Mouse (Mus musculus): ENCODE results near the gene Nab1. TPM values are rescaled to one million over a fixed set of nuclear protein-coding genes. Genes with fewer than 3 reads are reported as not detected.

The Nab1 gene
- polyA plus RNA-seq, 1 experiment: 8.8 TPM

DNA sequence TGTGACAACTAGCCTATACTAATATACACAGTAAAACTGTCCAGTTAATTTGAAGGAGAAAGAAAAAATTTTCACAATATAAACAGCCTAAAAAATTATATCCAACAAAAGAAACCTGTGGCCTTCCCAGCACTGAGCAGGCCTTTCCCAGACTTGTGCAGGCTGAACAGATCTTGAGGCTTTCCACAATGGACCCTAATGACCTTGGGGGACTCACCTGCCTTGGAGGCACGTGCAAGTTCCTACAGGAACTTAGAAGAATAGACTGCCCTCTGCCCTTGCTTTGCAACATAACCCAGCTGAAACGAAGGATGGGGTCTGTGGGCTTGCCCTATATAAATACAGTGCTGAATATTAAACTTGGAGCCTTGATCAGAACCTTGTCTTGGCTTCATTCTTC is 26.8 kb upstream of the Nab1 start:
- Histone ChIP-seq H3K27me3 (ENCODE audit: control insufficient read depth, insufficient read depth, insufficient read length) (no peaks in the 10 kb centered on the region), H3K79me2 (ENCODE audit: control insufficient read depth, insufficient read depth) (no peaks in the 10 kb centered on the region), H3K4me3 (ENCODE audit: insufficient read depth, poor library complexity, severe bottlenecking) (no peak overlapping the region), H3K36me3 (ENCODE audit: control insufficient read depth, insufficient read depth) (no peaks in the 10 kb centered on the region), H3ac (ENCODE audit: control insufficient read depth, insufficient read length, low read depth) (no peak overlapping the region), H3K79me3 (ENCODE audit: low read depth) (no peaks in the 10 kb centered on the region)
- TF ChIP-seq MYOD1 (IDR thresholded peaks at IDR 0.05; ENCODE audit: control insufficient read depth, insufficient read length, low read depth) (no peak), MAX (IDR thresholded peaks at IDR 0.05) (no peak), USF1 (IDR thresholded peaks at IDR 0.05; ENCODE audit: low read depth) (no peak), CTCF (IDR thresholded peaks at IDR 0.05; ENCODE audit: control insufficient read depth, insufficient read depth, insufficient read length) (no peak), MYOG (IDR thresholded peaks at IDR 0.05; ENCODE audit: control insufficient read depth, extremely low read depth, insufficient read length) (no peak)

DNA sequence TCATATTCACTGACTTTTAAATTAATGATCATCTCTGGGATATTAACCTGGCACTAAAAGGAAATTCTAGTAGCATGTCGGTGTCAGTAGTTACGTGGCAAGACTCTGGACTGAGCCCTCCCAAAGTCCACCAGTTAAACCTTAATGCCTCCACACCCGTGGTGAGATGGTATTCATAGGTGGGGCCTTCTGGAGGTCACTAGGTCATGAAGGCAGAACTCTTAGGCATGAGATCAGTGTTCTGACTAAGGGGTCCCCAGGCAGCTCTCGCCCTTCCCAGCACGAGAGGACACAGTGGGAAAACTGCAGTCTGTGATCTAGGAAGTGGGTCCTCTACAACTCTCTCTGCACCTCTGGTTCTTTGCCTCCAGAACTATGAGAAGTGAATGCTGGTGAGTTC is 24.2 kb upstream of the Nab1 start:
- Histone ChIP-seq H3K4me3 (ENCODE audit: insufficient read depth, poor library complexity, severe bottlenecking) (no peak overlapping the region), H3K79me3 (ENCODE audit: low read depth) (no peaks in the 10 kb centered on the region), H3K27me3 (ENCODE audit: control insufficient read depth, insufficient read depth, insufficient read length) (no peaks in the 10 kb centered on the region), H3K36me3 (ENCODE audit: control insufficient read depth, insufficient read depth) (no peaks in the 10 kb centered on the region), H3ac (ENCODE audit: control insufficient read depth, insufficient read length, low read depth) (no peak overlapping the region), H3K79me2 (ENCODE audit: control insufficient read depth, insufficient read depth) (no peaks in the 10 kb centered on the region)
- TF ChIP-seq CEBPB (IDR thresholded peaks at IDR 0.05; ENCODE audit: low read depth) (no peak), MYOG (IDR thresholded peaks at IDR 0.05; ENCODE audit: control insufficient read depth, extremely low read depth, insufficient read length) (no peak), FOSL1 (IDR thresholded peaks at IDR 0.05; ENCODE audit: insufficient read depth, low read length, poor library complexity, severe bottlenecking) (no peak), MAX (IDR thresholded peaks at IDR 0.05) (no peak), MYOD1 (IDR thresholded peaks at IDR 0.05; ENCODE audit: control insufficient read depth, insufficient read length, low read depth) (no peak), USF1 (IDR thresholded peaks at IDR 0.05; ENCODE audit: low read depth) (no peak), CTCF (IDR thresholded peaks at IDR 0.05; ENCODE audit: control insufficient read depth, insufficient read depth, insufficient read length) (no peak)

DNA sequence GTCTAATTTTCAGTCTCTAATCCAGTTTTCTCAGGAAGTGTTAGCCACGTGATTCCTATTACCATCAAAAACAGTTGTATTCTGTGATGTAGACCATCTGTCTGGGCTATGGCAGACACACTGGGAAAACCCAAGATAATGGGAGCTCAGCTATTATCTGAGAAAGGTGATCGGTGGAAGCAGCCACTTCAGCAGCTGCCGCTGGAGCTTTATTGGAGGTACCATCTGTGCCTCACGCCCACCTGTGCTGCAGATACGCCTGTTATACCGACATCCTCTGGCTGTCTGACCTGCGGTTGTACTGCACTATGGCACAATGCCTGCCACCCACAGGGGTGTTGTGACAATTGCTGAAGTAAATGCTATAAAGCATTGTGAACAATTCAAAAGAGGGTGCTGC is 23.7 kb upstream of the Nab1 start:
- Histone ChIP-seq H3ac (ENCODE audit: control insufficient read depth, insufficient read length, low read depth) (no peak overlapping the region), H3K4me3 (ENCODE audit: insufficient read depth, poor library complexity, severe bottlenecking) (no peak overlapping the region), H3K27me3 (ENCODE audit: control insufficient read depth, insufficient read depth, insufficient read length) (no peaks in the 10 kb centered on the region), H3K79me2 (ENCODE audit: control insufficient read depth, insufficient read depth) (no peaks in the 10 kb centered on the region), H3K79me3 (ENCODE audit: low read depth) (no peaks in the 10 kb centered on the region), H3K36me3 (ENCODE audit: control insufficient read depth, insufficient read depth) (no peaks in the 10 kb centered on the region)
- TF ChIP-seq CTCF (IDR thresholded peaks at IDR 0.05; ENCODE audit: control insufficient read depth, insufficient read depth, insufficient read length) (no peak), CEBPB (IDR thresholded peaks at IDR 0.05; ENCODE audit: low read depth) (no peak), FOSL1 (IDR thresholded peaks at IDR 0.05; ENCODE audit: insufficient read depth, low read length, poor library complexity, severe bottlenecking) (no peak), USF1 (IDR thresholded peaks at IDR 0.05; ENCODE audit: low read depth) (no peak), MAX (IDR thresholded peaks at IDR 0.05) (no peak), MYOD1 (IDR thresholded peaks at IDR 0.05; ENCODE audit: control insufficient read depth, insufficient read length, low read depth) (no peak), MYOG (IDR thresholded peaks at IDR 0.05; ENCODE audit: control insufficient read depth, extremely low read depth, insufficient read length) (no peak)

DNA sequence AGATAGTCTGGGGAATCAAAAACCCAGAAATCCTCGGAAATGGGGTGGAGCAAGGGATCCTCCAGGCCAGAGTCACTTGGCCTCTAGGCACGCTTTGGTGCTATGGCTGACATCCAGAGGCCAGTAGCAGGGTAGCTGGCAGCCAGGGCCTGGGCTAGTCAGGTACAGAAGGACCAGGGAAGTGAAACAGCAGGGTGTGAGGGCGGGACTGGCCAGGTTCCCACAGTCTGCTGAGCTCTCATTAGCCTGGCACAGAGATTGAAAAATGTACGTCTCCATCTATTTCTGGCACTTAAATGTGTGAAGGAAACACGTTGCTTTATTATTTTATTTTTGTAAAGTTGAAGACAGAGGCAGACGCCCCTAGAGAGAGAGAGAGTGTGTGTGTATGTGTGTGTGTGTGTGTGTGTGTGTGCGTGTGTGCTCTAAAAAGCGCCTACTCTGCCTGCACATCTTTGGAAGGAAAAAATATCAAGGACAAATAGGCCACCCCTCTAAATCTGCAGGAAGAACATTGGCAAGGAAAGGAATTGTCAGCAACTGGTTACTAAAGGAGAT is 21.0 kb upstream of the Nab1 start:
- H3K79me2 ChIP-seq (ENCODE audit: control insufficient read depth, insufficient read depth): no peaks in the 10 kb centered on the region
- no peak overlapping the region for H3K4me3 ChIP-seq (ENCODE audit: insufficient read depth, poor library complexity, severe bottlenecking)
- H3K36me3 ChIP-seq (ENCODE audit: control insufficient read depth, insufficient read depth): no peaks in the 10 kb centered on the region
- H3K79me3 ChIP-seq (ENCODE audit: low read depth): no peaks in the 10 kb centered on the region
- H3ac ChIP-seq (ENCODE audit: control insufficient read depth, insufficient read length, low read depth): no peak overlapping the region
- H3K27me3 ChIP-seq (ENCODE audit: control insufficient read depth, insufficient read depth, insufficient read length): no peaks in the 10 kb centered on the region
- TF ChIP-seq MYOG (IDR thresholded peaks at IDR 0.05; ENCODE audit: control insufficient read depth, extremely low read depth, insufficient read length): no peak
- TF ChIP-seq FOSL1 (IDR thresholded peaks at IDR 0.05; ENCODE audit: insufficient read depth, low read length, poor library complexity, severe bottlenecking): no peak
- no peak for TF ChIP-seq USF1 (IDR thresholded peaks at IDR 0.05; ENCODE audit: low read depth)
- TF ChIP-seq CTCF (IDR thresholded peaks at IDR 0.05; ENCODE audit: control insufficient read depth, insufficient read depth, insufficient read length): no peak
- TF ChIP-seq MYOD1 (IDR thresholded peaks at IDR 0.05; ENCODE audit: control insufficient read depth, insufficient read length, low read depth): no peak
- no peak for TF ChIP-seq MAX (IDR thresholded peaks at IDR 0.05)
- no peak for TF ChIP-seq CEBPB (IDR thresholded peaks at IDR 0.05; ENCODE audit: low read depth)

DNA sequence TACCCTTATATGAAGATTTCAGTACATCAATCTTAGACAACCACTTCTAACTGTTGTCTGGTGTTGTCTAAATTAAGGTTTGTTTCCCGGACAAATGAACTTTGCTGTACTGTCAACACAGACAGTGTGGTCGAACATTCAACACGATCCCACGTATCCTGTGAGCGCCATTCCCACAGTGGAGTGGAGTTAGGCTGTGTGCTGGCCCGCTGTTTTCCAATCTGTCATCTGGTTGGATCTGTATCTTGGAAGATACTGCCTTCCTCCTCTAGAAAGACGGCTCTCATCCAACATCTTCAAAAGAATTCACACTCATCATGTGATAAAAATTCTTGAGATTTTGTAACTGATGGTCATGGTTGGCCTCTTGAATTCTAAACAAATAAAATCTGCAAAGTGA is 19.7 kb upstream of the Nab1 start:
- H3ac ChIP-seq (ENCODE audit: control insufficient read depth, insufficient read length, low read depth): no peak overlapping the region
- H3K79me3 ChIP-seq (ENCODE audit: low read depth): no peaks in the 10 kb centered on the region
- no peaks in the 10 kb centered on the region for H3K36me3 ChIP-seq (ENCODE audit: control insufficient read depth, insufficient read depth)
- TF ChIP-seq CEBPB (IDR thresholded peaks at IDR 0.05; ENCODE audit: low read depth) (no peak), FOSL1 (IDR thresholded peaks at IDR 0.05; ENCODE audit: insufficient read depth, low read length, poor library complexity, severe bottlenecking) (no peak), CTCF (IDR thresholded peaks at IDR 0.05; ENCODE audit: control insufficient read depth, insufficient read depth, insufficient read length) (no peak), USF1 (IDR thresholded peaks at IDR 0.05; ENCODE audit: low read depth) (no peak)
- no peaks in the 10 kb centered on the region for H3K79me2 ChIP-seq (ENCODE audit: control insufficient read depth, insufficient read depth)
- no peaks in the 10 kb centered on the region for H3K27me3 ChIP-seq (ENCODE audit: control insufficient read depth, insufficient read depth, insufficient read length)
- H3K4me3 ChIP-seq (ENCODE audit: insufficient read depth, poor library complexity, severe bottlenecking): no peak overlapping the region

DNA sequence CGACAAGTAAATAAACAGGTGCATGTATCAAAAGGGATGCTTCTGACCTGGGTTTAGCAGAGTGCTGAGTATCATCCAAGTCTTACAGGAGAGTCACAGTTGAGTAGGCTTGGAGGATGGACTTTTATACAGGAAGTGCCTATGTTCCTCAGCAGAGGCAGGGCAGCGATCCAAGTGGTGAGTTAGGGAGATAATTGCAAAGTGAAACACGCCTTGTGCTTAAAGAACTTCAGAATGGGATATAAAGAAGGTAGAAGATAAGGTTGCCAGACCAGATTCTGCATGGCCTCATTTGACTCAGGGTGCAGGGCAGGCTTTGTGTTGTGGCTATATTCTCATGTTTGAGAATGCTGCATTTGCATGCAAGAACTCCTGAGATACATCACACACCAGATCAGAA is 14.8 kb upstream of the Nab1 start:
- Histone ChIP-seq H3K4me3 (ENCODE audit: insufficient read depth, poor library complexity, severe bottlenecking) (no peak overlapping the region), H3K79me2 (ENCODE audit: control insufficient read depth, insufficient read depth) (no peaks in the 10 kb centered on the region), H3ac (ENCODE audit: control insufficient read depth, insufficient read length, low read depth) (no peak overlapping the region), H3K79me3 (ENCODE audit: low read depth) (no peaks in the 10 kb centered on the region), H3K27me3 (ENCODE audit: control insufficient read depth, insufficient read depth, insufficient read length) (no peaks in the 10 kb centered on the region), H3K36me3 (ENCODE audit: control insufficient read depth, insufficient read depth) (no peaks in the 10 kb centered on the region)
- TF ChIP-seq MAX (IDR thresholded peaks at IDR 0.05) (no peak), CEBPB (IDR thresholded peaks at IDR 0.05; ENCODE audit: low read depth) (no peak), USF1 (IDR thresholded peaks at IDR 0.05; ENCODE audit: low read depth) (no peak), FOSL1 (IDR thresholded peaks at IDR 0.05; ENCODE audit: insufficient read depth, low read length, poor library complexity, severe bottlenecking) (no peak), CTCF (IDR thresholded peaks at IDR 0.05; ENCODE audit: control insufficient read depth, insufficient read depth, insufficient read length) (no peak)

Data from C2C12 (cell line).